Mouse (Mus musculus) stomach, postnatal 0 days (tissue): ENCODE measurements around the gene Ccdc142. TPM values are rescaled to one million over a fixed set of nuclear protein-coding genes. Genes with fewer than 3 reads are reported as not detected.

ENCODE experiments used
- ATAC-seq: fragments of 200-750 bp; cut with Nextera tagmentation; 2 replicates; pipeline ENCODE4 v1.8.0; 2017; ENCODE audit not compliant: low FRiP score, low TSS enrichment
- DNase-seq: peaks from one replicate; pipeline ENCODE4 v3.0.0-alpha.2; 2016; ENCODE audit warnings: low spot score
- H3K27ac ChIP-seq: fragments of 300-500 bp; sonication (generic); replicated peaks from 2 replicates; pipeline ENCODE4 v1.5.1; 2014; ENCODE audit warnings: mild to moderate bottlenecking, control low read depth
- H3K27me3 ChIP-seq: fragments of 300-500 bp; sonication (generic); 2 replicates; pipeline ENCODE4 v1.6.1; 2014; ENCODE audit warnings: low read length; ENCODE audit not compliant: control insufficient read depth, insufficient read depth
- H3K36me3 ChIP-seq: fragments of 300-500 bp; sonication (generic); 2 replicates; pipeline ENCODE4 v1.6.1; 2014; ENCODE audit warnings: low read length, mixed read lengths; ENCODE audit not compliant: control insufficient read depth, insufficient read depth
- H3K4me1 ChIP-seq: fragments of 300-500 bp; sonication (generic); replicated peaks from 2 replicates; pipeline ENCODE4 v1.6.1; 2014; ENCODE audit warnings: antibody characterized with exemption; ENCODE audit not compliant: control insufficient read depth, insufficient read depth
- H3K4me2 ChIP-seq: fragments of 300-500 bp; sonication (generic); replicated peaks from 2 replicates; pipeline ENCODE4 v1.6.1; 2014; ENCODE audit warnings: low read depth, mild to moderate bottlenecking, control low read depth, moderate library complexity
- H3K4me3 ChIP-seq: fragments of 300-500 bp; sonication (generic); 2 replicates; pipeline ENCODE4 v1.5.1; 2014; ENCODE audit warnings: low read depth, low read length, control low read depth
- H3K9ac ChIP-seq: fragments of 300-500 bp; sonication (generic); 2 replicates; pipeline ENCODE4 v1.6.1; 2014; ENCODE audit warnings: mild to moderate bottlenecking, low read length, control low read depth, mixed read lengths
- H3K9me3 ChIP-seq: fragments of 300-500 bp; sonication (generic); 2 replicates; pipeline ENCODE4 v1.6.1; 2016; ENCODE audit warnings: low read length; ENCODE audit not compliant: control insufficient read depth
- CTCF ChIP-seq: IDR thresholded peaks from 2 replicates; pipeline ENCODE4 v1.5.1; 2016; ENCODE audit warnings: antibody characterized with exemption, low read depth, mild to moderate bottlenecking, moderate library complexity
- EP300 ChIP-seq: optimal IDR thresholded peaks from 2 replicates; pipeline ENCODE3; 2016; ENCODE audit warnings: antibody characterized with exemption
- WGBS: fragments of 180-500 bp; shearing (Covaris S2); extraction: QIAGEN DNeasy Blood & Tissue Kit; methylation state at CpG from one replicate; pipeline ENCODE4 v1.1.7; 2014; 5-methylcytosine and 5-hydroxymethylcytosine counted together
- polyA plus RNA-seq: library from polyadenylated mRNA; unstranded; fragments of >200 nt; fragmentation: Nextera tagmentation; extraction: Ambion mirVana; gene quantifications from 2 replicates; pipeline ENCODE4 v1.2.1, GENCODE M21; 2015

Ccdc142 gene
- polyA plus RNA-seq, 1 experiment from 2014 or later = 1.1 TPM

DNA sequence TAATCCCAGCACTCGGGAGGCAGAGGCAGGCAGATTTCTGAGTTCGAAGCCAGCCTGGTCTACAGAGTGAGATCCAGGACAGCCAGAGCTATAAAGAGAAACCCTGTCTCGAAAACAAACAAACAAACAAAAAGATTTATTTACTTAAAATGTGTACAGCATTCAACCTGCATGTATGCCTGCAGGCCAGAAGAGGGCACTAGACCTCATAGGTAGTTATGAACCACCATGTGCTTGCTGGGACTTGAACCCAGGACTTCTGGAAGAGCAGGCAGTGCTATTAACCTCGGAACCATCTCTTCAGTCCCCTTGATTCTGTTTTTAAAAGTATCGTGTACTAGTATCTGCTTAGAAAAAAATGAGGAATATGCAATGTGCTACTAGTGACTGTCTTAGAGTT, 26.0 kb downstream of the Ccdc142 start:
- H3K27ac ChIP-seq = no peak overlapping the region
- 97% methylated on average over 5 of the region's 5 CpGs for WGBS
- ATAC-seq = no peak
- DNase-seq = no peak
- no peak overlapping the region for H3K4me2 ChIP-seq
- no peaks in the 10 kb centered on the region; the same call in none of the 2 replicates for H3K4me1 ChIP-seq
- no peaks in the 10 kb centered on the region for H3K27me3 ChIP-seq
- H3K9me3 ChIP-seq = no peaks in the 10 kb centered on the region
- peak; percentile 56 for TF ChIP-seq CTCF
- TF ChIP-seq EP300 = no peak
- no peak overlapping the region for H3K4me3 ChIP-seq
- H3K9ac ChIP-seq = no peak overlapping the region
- H3K36me3 ChIP-seq = no peaks in the 10 kb centered on the region

DNA sequence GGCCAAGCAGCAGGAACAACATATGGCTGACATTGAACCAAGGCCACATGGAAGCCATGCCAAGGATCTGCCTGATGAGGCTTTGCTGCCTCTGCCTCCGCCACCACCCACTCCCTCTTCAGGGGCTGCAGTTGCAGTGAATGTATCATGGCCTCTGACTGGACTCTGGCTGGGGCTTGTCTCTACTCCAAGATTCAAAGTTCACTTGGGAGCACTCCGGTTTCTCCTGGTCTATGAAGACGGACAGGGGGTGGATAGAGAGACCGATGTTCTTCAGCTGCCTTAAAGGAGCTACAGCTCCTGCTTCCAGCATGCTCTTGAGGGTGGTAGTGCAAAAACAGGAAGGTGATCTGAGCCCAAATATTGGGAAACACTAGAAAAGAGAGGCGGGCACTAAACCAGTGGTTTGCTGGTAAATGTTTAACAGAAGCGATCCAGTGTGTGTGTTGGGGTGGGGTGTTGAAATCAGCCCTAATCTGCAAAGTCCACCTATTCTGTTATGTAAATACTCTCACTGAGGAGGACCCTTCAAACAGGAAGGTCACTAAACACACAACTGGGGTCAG, 30.2 kb downstream of the Ccdc142 start:
- Histone ChIP-seq H3K4me1 (no peaks in the 10 kb centered on the region; the same call in none of the 2 replicates), H3K9me3 (no peaks in the 10 kb centered on the region), H3K27me3 (no peaks in the 10 kb centered on the region), H3K27ac (peak overlapping the region; percentile 71; the same call in 1 of the 2 replicates), H3K9ac (no peak overlapping the region), H3K36me3 (no peaks in the 10 kb centered on the region), H3K4me2 (no peak overlapping the region), H3K4me3 (no peak overlapping the region)
- DNase-seq (peak; percentile 54), ATAC-seq (peak; percentile 49)
- 35% methylated on average over 6 of the region's 6 CpGs for WGBS
- TF ChIP-seq CTCF = no peak
- no peak for TF ChIP-seq EP300

DNA sequence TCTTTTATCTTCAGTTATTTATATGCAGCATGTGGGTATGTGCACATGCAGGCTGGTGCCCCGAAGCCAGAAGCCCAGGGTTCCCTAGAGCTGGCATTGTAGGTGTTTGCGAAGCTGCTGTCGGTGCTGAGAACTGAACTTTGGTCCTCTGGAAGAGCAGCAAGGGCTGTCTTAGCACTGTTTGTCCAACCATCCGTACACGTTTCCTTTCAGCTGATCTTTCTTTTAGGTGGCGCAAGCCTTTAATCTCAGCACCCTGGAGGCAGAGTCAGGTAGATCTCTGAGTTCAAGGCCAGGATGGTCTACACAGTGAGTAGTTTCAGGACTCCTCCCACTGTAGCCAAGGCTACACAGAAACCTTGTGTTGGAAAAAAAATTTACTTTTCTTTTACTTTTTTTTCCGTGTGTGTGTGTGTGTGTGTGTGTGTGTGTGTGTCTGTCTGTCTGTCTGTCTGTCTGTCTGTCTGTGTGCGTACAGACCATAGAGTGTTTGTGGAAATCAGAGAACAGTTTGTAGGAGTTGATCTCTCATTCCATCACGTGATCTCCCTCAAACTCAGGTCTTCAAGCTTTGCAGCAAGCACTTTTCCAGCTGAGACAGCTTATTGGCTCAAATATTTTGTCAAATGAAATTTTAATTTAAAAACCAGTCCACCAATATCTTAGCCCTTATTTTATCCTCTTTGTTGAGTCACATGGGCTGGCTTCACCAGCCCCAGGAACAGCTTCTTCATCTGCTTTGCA, 30.9 kb downstream of the Ccdc142 start:
- DNase-seq (no peak), ATAC-seq (no peak)
- Histone ChIP-seq H3K4me2 (no peak overlapping the region), H3K9me3 (no peaks in the 10 kb centered on the region), H3K4me3 (no peak overlapping the region), H3K36me3 (no peaks in the 10 kb centered on the region), H3K27ac (no peak overlapping the region), H3K27me3 (no peaks in the 10 kb centered on the region), H3K4me1 (no peaks in the 10 kb centered on the region; the same call in none of the 2 replicates), H3K9ac (no peak overlapping the region)
- 73% methylated on average over 9 of the region's 9 CpGs for WGBS
- TF ChIP-seq EP300 (no peak), CTCF (no peak)

DNA sequence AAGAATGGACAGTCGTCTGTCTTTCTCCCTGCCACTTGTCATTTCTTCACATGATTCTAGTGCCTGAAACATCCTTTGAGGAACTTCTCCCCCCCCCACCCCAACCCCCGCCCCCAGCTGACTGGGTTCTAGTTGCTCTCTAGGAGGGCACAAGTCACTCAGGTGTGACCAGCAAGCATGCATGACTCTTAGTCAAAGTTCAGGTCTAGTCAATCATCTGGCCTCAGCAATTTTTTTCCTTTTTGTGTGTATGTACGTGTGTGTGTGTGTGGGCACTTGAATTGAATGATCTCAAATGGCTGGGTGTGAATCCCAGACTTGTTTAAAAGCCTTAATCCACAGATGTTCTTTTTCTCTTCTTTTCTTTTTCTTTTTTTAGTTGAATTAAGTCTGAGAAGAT, 32.8 kb downstream of the Ccdc142 start:
- 62% methylated on average over 3 of the region's 3 CpGs for WGBS
- TF ChIP-seq CTCF (no peak), EP300 (no peak)
- Histone ChIP-seq H3K9me3 (no peaks in the 10 kb centered on the region), H3K4me3 (no peak overlapping the region), H3K27me3 (no peaks in the 10 kb centered on the region), H3K4me1 (peaks cover 2% of the 10 kb centered on the region), H3K27ac (peak overlapping the region; percentile 99), H3K4me2 (no peak overlapping the region), H3K9ac (no peak overlapping the region), H3K36me3 (no peaks in the 10 kb centered on the region)
- DNase-seq (no peak), ATAC-seq (no peak)

DNA sequence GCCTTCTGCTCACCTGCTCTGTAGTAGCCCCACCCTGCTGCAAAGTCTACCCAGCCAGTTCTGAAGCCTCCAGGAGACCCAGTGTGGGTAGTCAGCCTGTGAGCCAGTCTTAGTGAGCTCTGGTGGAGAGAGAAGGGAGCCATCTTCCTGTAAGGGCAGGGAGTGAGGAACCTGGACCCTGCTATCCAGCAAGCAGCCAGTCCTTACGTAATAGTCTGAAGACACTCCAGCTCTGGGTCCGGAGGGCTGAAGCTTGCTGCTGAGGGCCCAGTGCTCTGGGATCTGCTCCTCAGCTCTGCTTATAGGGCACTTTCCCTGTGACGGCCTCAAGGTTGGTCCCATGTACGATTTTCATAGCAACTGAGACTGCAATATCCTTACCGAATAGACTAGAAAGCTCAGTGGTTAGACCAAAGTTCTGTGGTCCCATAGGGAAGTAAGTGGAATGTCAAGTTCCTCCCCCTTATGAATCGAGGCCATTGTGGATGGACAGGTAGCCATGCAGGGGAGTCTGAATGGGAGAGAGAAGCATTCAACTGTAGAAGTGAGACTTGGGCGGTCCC, 33.6 kb downstream of the Ccdc142 start, which contains the start of gene Rtkn:
Rtkn (plus strand) TSS at position 513 of the 563 bp plus-strand sequence.
- Histone ChIP-seq H3K9me3 (no peaks in the 10 kb centered on the region), H3K27ac (peak within 1 kb of the TSS; percentile 99), H3K4me1 (peaks cover 2% of the 10 kb centered on the region), H3K27me3 (no peaks in the 10 kb centered on the region), H3K4me2 (peak within 1 kb of the TSS; percentile 89), H3K4me3 (peak within 1 kb of the TSS; percentile 57), H3K9ac (peak within 1 kb of the TSS; percentile 89), H3K36me3 (no peaks in the 10 kb centered on the region)
- TF ChIP-seq CTCF (no peak), EP300 (no peak)
- DNase-seq (peak; percentile 50), ATAC-seq (no peak)
- WGBS = 53% methylated on average over 7 of the region's 7 CpGs
